Mouse (Mus musculus) hematopoietic multipotent progenitor cell, adult 10-12 weeks (in vitro differentiated cells): ENCODE results near the gene Nckap5. TPM values are rescaled to one million over a fixed set of nuclear protein-coding genes. Genes with fewer than 3 reads are reported as not detected.

Source experiments
- polyA plus RNA-seq: library from polyadenylated mRNA; stranded (reverse); fragments of >175 nt; gene quantifications from 2 replicates; pipeline ENCODE4 v1.2.3, GENCODE M21; 2012; ENCODE audit warnings: low replicate concordance

Gene Nckap5
- polyA plus RNA-seq: not detected in 2 replicates

DNA sequence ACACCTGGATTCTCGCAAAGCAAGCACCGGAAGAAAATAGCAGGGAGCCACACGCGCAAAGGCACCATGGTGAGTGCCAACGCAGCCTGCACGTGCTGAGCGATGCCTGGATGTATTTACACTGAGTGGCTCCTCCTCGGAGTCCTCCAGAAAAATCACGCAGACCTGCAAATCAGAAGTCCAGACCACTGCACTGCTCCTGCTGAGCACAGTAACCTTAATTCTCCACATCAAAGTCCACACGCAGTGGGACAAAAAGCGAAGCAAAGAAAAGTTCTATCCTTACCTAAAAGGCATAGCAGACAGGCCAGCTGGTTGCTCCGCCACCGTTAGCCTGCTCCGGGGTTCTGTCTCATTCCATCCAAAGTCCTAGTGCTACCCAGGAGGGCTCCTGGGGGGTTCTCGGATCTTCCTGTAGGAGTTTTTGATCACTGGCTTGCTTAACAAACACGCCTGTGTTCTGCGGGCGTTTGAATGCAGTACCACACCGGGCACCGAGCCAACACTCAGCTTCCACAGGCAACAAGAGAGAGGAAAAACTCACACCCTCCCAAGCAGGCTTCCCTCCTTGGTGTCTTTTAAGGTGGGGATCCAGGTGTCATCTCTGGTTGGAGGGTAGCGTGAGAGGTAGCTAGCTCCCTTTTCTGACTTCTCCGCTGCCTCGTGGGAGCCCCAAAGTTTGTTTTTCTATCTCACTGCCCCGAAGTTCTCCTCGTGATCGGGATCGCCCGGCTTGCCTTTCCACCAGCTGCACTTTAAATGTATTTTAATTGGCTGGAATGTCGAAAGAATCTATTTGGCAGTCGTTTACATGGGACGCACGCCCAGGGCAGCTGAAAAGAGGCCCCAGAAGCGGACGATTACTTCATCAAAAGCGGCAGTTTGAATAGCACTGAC, at the start of gene Nckap5:
TSS of gene Nckap5 (minus strand) at position 769 of the 897 bp plus-strand sequence.

GRCm38 (mm10) chr1:125912601-125913600, 917.7 kb downstream of the Nckap5 start, which contains the start of gene Lypd1:
TSS of gene Lypd1 (minus strand) at chr1:125913101.

